Mouse (Mus musculus) E14TG2a.4 (cell line): ENCODE measurements at regions not wholly inside any gene's neighbourhood (a gene's known extent, or its start where the extent isn't known, plus 50 kb on each side); places are given as distances from the start of the nearest gene placed in this dataset.

Source experiments
- H3K27me3 ChIP-seq: 2 replicates; pipeline ENCODE4 v1.6.1; 2014; ENCODE audit warnings: low read length, control low read depth; ENCODE audit not compliant: insufficient read depth
- H3K36me3 ChIP-seq: 2 replicates; pipeline ENCODE4 v1.6.1; 2014; ENCODE audit warnings: low read length, control low read depth; ENCODE audit not compliant: insufficient read depth
- H3K4me1 ChIP-seq: replicated peaks from 2 replicates; pipeline ENCODE4 v1.6.1; 2014; ENCODE audit warnings: low read depth, low read length, control low read depth
- H3K4me3 ChIP-seq: replicated peaks from 2 replicates; pipeline ENCODE4 v1.5.1; 2014; ENCODE audit warnings: mild to moderate bottlenecking, low read length
- H3K9me3 ChIP-seq: 2 replicates; pipeline ENCODE4 v1.6.1; 2014; ENCODE audit warnings: low read length, control low read depth
- CTCF ChIP-seq: conservative IDR thresholded peaks from 2 replicates; pipeline ENCODE4 v1.5.1; 2014; ENCODE audit warnings: low read length
- NANOG ChIP-seq: IDR thresholded peaks from 2 replicates; pipeline ENCODE4 v1.6.1; 2014; ENCODE audit warnings: borderline replicate concordance, low read length, mixed read lengths
- POU5F1 ChIP-seq: IDR thresholded peaks from 2 replicates; pipeline ENCODE4 v1.6.1; 2014; ENCODE audit warnings: low read length, borderline replicate concordance

- Histone ChIP-seq H3K36me3 (no peaks in the 10 kb centered on the region), H3K27me3 (no peaks in the 10 kb centered on the region), H3K4me1 (no peaks in the 10 kb centered on the region), H3K9me3 (no peaks in the 10 kb centered on the region), H3K4me3 (no peak overlapping the region)
- TF ChIP-seq NANOG (no peak), CTCF (no peak), POU5F1 (no peak)
Observed at GRCm38 (mm10) chr2:149467801-149468200, 62.9 kb downstream of the Cst10 start.

GRCm38 (mm10) chr2:149472411-149472810 lies 67.6 kb downstream of the Cst10 start:
- Histone ChIP-seq H3K27me3 (no peaks in the 10 kb centered on the region), H3K36me3 (no peaks in the 10 kb centered on the region), H3K4me3 (no peak overlapping the region), H3K4me1 (no peaks in the 10 kb centered on the region), H3K9me3 (no peaks in the 10 kb centered on the region)
- no peak for TF ChIP-seq NANOG
- TF ChIP-seq CTCF: no peak
- no peak for TF ChIP-seq POU5F1

- peaks cover 24% of the 10 kb centered on the region for H3K9me3 ChIP-seq
Observed at GRCm38 (mm10) chr2:149493280-149493988, 88.6 kb downstream of the Cst10 start.

GRCm38 (mm10) chr2:149512870-149513269 lies 108.0 kb downstream of the Cst10 start:
- no peak overlapping the region for H3K4me3 ChIP-seq
- no peaks in the 10 kb centered on the region for H3K4me1 ChIP-seq
- no peaks in the 10 kb centered on the region for H3K27me3 ChIP-seq
- H3K36me3 ChIP-seq: no peaks in the 10 kb centered on the region
- TF ChIP-seq CTCF: no peak
- TF ChIP-seq POU5F1: no peak
- no peak for TF ChIP-seq NANOG
- H3K9me3 ChIP-seq: no peaks in the 10 kb centered on the region

More at GRCm38 (mm10) chr2:149493280-149493988, 88.6 kb downstream of the Cst10 start:
- H3K36me3 ChIP-seq: no peaks in the 10 kb centered on the region
- H3K27me3 ChIP-seq: no peaks in the 10 kb centered on the region
- no peak for TF ChIP-seq NANOG
- no peak for TF ChIP-seq POU5F1
- TF ChIP-seq CTCF: no peak
- H3K4me1 ChIP-seq: no peaks in the 10 kb centered on the region
- H3K4me3 ChIP-seq: no peak overlapping the region

GRCm38 (mm10) chr2:149524424-149524823 lies 119.6 kb downstream of the Cst10 start:
- H3K36me3 ChIP-seq: no peaks in the 10 kb centered on the region
- H3K9me3 ChIP-seq: no peaks in the 10 kb centered on the region
- TF ChIP-seq POU5F1 (no peak), CTCF (no peak), NANOG (no peak)
- no peak overlapping the region for H3K4me3 ChIP-seq
- H3K27me3 ChIP-seq: no peaks in the 10 kb centered on the region
- no peaks in the 10 kb centered on the region for H3K4me1 ChIP-seq

- Histone ChIP-seq H3K9me3 (no peaks in the 10 kb centered on the region), H3K27me3 (no peaks in the 10 kb centered on the region), H3K4me1 (no peaks in the 10 kb centered on the region), H3K4me3 (no peak overlapping the region), H3K36me3 (no peaks in the 10 kb centered on the region)
- TF ChIP-seq NANOG: no peak
- TF ChIP-seq POU5F1: no peak
- TF ChIP-seq CTCF: no peak
Observed at GRCm38 (mm10) chr2:149542837-149543236, 138.0 kb downstream of the Cst10 start.

GRCm38 (mm10) chr2:149545708-149546107 lies 140.9 kb downstream of the Cst10 start:
- Histone ChIP-seq H3K4me1 (no peaks in the 10 kb centered on the region), H3K9me3 (no peaks in the 10 kb centered on the region), H3K27me3 (no peaks in the 10 kb centered on the region), H3K4me3 (no peak overlapping the region), H3K36me3 (no peaks in the 10 kb centered on the region)
- TF ChIP-seq CTCF (no peak), NANOG (no peak), POU5F1 (no peak)

- H3K9me3 ChIP-seq: no peaks in the 10 kb centered on the region
- H3K27me3 ChIP-seq: no peaks in the 10 kb centered on the region
- TF ChIP-seq CTCF (no peak), POU5F1 (no peak), NANOG (no peak)
Observed at GRCm38 (mm10) chr2:149546639-149547200, 141.9 kb downstream of the Cst10 start.

GRCm38 (mm10) chr2:149555209-149555608 lies 150.4 kb downstream of the Cst10 start:
- TF ChIP-seq POU5F1 (no peak), CTCF (peak; percentile 40)
- H3K4me3 ChIP-seq: no peak overlapping the region
- no peaks in the 10 kb centered on the region for H3K27me3 ChIP-seq
- H3K4me1 ChIP-seq: no peaks in the 10 kb centered on the region
- no peaks in the 10 kb centered on the region for H3K9me3 ChIP-seq
- no peaks in the 10 kb centered on the region for H3K36me3 ChIP-seq

More at GRCm38 (mm10) chr2:149546639-149547200, 141.9 kb downstream of the Cst10 start:
- Histone ChIP-seq H3K4me3 (no peak overlapping the region), H3K4me1 (no peaks in the 10 kb centered on the region), H3K36me3 (no peaks in the 10 kb centered on the region)
